Mouse (Mus musculus): ENCODE measurements at regions not wholly inside any gene's neighbourhood (a gene's known extent, or its start where the extent isn't known, plus 50 kb on each side); places are given as distances from the start of the nearest gene placed in this dataset.

GRCm38 (mm10) chr2:148210813-148211212 lies 164.0 kb upstream of the Foxa2 start:
- 75% methylated on average over 2 of the region's 2 CpGs for WGBS
- no peaks in the 10 kb centered on the region for H3K9me3 ChIP-seq (replicated peaks)
- no peaks in the 10 kb centered on the region for H3K27me3 ChIP-seq
- peaks cover 4% of the 10 kb centered on the region; the same call in 1 of the 2 replicates for H3K4me1 ChIP-seq
- H3K4me2 ChIP-seq (replicated peaks): no peak overlapping the region
- no peak overlapping the region for H3K27ac ChIP-seq (replicated peaks)
- no peaks in the 10 kb centered on the region for H3K36me3 ChIP-seq
- no peak overlapping the region for H3K9ac ChIP-seq
- no peak for ATAC-seq (ENCODE audit: insufficient number of reproducible peaks, low FRiP score, low TSS enrichment, low read depth)
- no peak overlapping the region for H3K4me3 ChIP-seq (replicated peaks)

- no peak overlapping the region for H3K27ac ChIP-seq (replicated peaks)
- no peaks in the 10 kb centered on the region for H3K27me3 ChIP-seq
- no peaks in the 10 kb centered on the region for H3K4me1 ChIP-seq
- ATAC-seq (ENCODE audit: insufficient number of reproducible peaks, low FRiP score, low TSS enrichment, low read depth): no peak
- no peak overlapping the region for H3K4me3 ChIP-seq (replicated peaks)
- H3K36me3 ChIP-seq: no peaks in the 10 kb centered on the region
- no peak overlapping the region for H3K4me2 ChIP-seq (replicated peaks)
- no peak overlapping the region for H3K9ac ChIP-seq
- H3K9me3 ChIP-seq (replicated peaks): no peaks in the 10 kb centered on the region
- 73% methylated on average over 4 of the region's 4 CpGs for WGBS
Observed at GRCm38 (mm10) chr2:148217136-148217535, 170.4 kb upstream of the Foxa2 start.

DNA sequence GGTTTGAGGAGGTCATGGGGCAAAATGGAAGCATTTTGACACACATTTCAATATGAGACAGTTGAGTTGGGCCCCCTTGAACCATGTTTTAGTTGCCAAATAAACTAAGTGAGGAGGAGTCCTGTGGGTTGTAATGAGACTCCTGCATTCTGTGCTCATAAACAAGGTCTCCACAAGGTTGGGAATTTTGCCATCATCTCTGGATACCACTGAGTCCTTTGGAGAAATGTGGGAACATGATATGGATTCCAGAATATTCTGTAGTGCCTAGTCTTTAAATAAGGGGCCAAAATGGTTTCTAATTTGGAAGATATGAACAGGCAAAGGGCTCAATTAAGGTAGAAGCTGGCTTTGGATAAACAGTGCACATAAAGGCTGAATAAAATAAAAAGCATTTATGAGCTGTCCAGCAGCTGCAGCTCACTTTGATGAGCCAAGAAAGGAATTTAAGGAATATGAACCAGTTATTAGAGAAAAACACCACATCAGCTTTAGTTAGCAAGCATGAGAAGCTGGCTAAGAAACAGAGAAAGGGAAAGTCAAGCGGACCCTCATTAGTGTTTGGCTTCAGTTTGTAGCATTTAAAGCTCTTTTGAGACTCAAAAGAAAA lies 161.3 kb upstream of the Sstr4 start:
- peak; percentile 47; the same call in 1 of the 2 replicates for ATAC-seq (ENCODE audit: insufficient number of reproducible peaks, low FRiP score, low TSS enrichment, low read depth)
- Histone ChIP-seq H3K4me1 (no peaks in the 10 kb centered on the region), H3K9me3 (replicated peaks) (no peaks in the 10 kb centered on the region), H3K9ac (no peak overlapping the region), H3K27ac (replicated peaks) (no peak overlapping the region), H3K4me3 (replicated peaks) (no peak overlapping the region), H3K27me3 (no peaks in the 10 kb centered on the region), H3K4me2 (replicated peaks) (no peak overlapping the region), H3K36me3 (no peaks in the 10 kb centered on the region)
- WGBS: 56% methylated on average over 1 of the region's 1 CpGs

DNA sequence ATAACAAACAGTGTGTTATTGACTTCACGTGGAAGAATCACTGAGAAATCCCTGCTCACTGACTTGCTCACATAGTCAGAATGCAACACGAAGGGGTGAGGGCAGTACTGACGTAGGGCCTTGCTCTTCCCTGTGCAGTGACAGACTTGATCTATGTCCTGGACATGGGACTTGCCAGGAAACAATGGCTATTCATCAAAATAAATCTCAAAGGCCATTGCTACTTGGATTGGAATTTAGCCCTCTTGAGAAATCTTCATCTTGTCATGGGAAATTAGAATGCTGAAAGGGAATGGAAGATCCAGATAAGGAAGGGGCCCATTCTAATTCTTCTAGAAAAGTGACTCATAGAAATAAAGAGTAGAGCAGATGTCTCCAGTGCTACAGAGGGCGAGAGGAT lies 158.0 kb upstream of the Sstr4 start:
- Histone ChIP-seq H3K36me3 (no peaks in the 10 kb centered on the region), H3K4me1 (no peaks in the 10 kb centered on the region), H3K4me3 (replicated peaks) (no peak overlapping the region), H3K27ac (replicated peaks) (no peak overlapping the region), H3K9ac (no peak overlapping the region), H3K27me3 (no peaks in the 10 kb centered on the region), H3K4me2 (replicated peaks) (no peak overlapping the region), H3K9me3 (replicated peaks) (no peaks in the 10 kb centered on the region)
- no peak for ATAC-seq (ENCODE audit: insufficient number of reproducible peaks, low FRiP score, low TSS enrichment, low read depth)
- 85% methylated on average over 4 of the region's 4 CpGs for WGBS

- WGBS: 25% methylated on average over 3 of the region's 3 CpGs
- Histone ChIP-seq H3K9me3 (replicated peaks) (no peaks in the 10 kb centered on the region), H3K4me3 (replicated peaks) (no peak overlapping the region), H3K4me2 (replicated peaks) (no peak overlapping the region), H3K9ac (no peak overlapping the region), H3K27me3 (no peaks in the 10 kb centered on the region), H3K4me1 (no peaks in the 10 kb centered on the region), H3K27ac (replicated peaks) (no peak overlapping the region), H3K36me3 (no peaks in the 10 kb centered on the region)
- ATAC-seq (ENCODE audit: insufficient number of reproducible peaks, low FRiP score, low TSS enrichment, low read depth): peak; percentile 29; the same call in 1 of the 2 replicates
Observed at GRCm38 (mm10) chr2:148239046-148239445, 156.1 kb upstream of the Sstr4 start.

- no peak overlapping the region for H3K4me3 ChIP-seq (replicated peaks)
- H3K9ac ChIP-seq: no peak overlapping the region
- H3K4me1 ChIP-seq: no peaks in the 10 kb centered on the region
- H3K27me3 ChIP-seq: no peaks in the 10 kb centered on the region
- H3K9me3 ChIP-seq (replicated peaks): no peaks in the 10 kb centered on the region
- H3K36me3 ChIP-seq: no peaks in the 10 kb centered on the region
- 61% methylated on average over 4 of the region's 4 CpGs for WGBS
- ATAC-seq (ENCODE audit: insufficient number of reproducible peaks, low FRiP score, low TSS enrichment, low read depth): no peak
- H3K27ac ChIP-seq (replicated peaks): no peak overlapping the region
- no peak overlapping the region for H3K4me2 ChIP-seq (replicated peaks)
Observed at GRCm38 (mm10) chr2:148242242-148242641, 152.9 kb upstream of the Sstr4 start.

- Histone ChIP-seq H3K27ac (replicated peaks) (no peak overlapping the region), H3K27me3 (no peaks in the 10 kb centered on the region), H3K36me3 (no peaks in the 10 kb centered on the region), H3K9me3 (replicated peaks) (no peaks in the 10 kb centered on the region), H3K9ac (no peak overlapping the region), H3K4me3 (replicated peaks) (no peak overlapping the region), H3K4me1 (no peaks in the 10 kb centered on the region), H3K4me2 (replicated peaks) (no peak overlapping the region)
- 78% methylated on average over 2 of the region's 2 CpGs for WGBS
- ATAC-seq (ENCODE audit: insufficient number of reproducible peaks, low FRiP score, low TSS enrichment, low read depth): no peak
Observed at GRCm38 (mm10) chr2:148245575-148245974, 149.6 kb upstream of the Sstr4 start.

GRCm38 (mm10) chr2:148250902-148251301 lies 144.2 kb upstream of the Sstr4 start:
- 84% methylated on average over 1 of the region's 1 CpGs for WGBS
- Histone ChIP-seq H3K4me3 (replicated peaks) (no peak overlapping the region), H3K27ac (replicated peaks) (no peak overlapping the region), H3K4me1 (no peaks in the 10 kb centered on the region), H3K27me3 (no peaks in the 10 kb centered on the region), H3K9me3 (replicated peaks) (no peaks in the 10 kb centered on the region), H3K9ac (no peak overlapping the region), H3K36me3 (no peaks in the 10 kb centered on the region), H3K4me2 (replicated peaks) (no peak overlapping the region)
- no peak for ATAC-seq (ENCODE audit: insufficient number of reproducible peaks, low FRiP score, low TSS enrichment, low read depth)

- H3K9me3 ChIP-seq (replicated peaks): no peaks in the 10 kb centered on the region
- no peak overlapping the region for H3K4me3 ChIP-seq (replicated peaks)
- ATAC-seq (ENCODE audit: insufficient number of reproducible peaks, low FRiP score, low TSS enrichment, low read depth): peak; percentile 39; the same call in 1 of the 2 replicates
- H3K27ac ChIP-seq (replicated peaks): no peak overlapping the region
- H3K4me2 ChIP-seq (replicated peaks): no peak overlapping the region
- no peak overlapping the region for H3K9ac ChIP-seq
- H3K27me3 ChIP-seq: no peaks in the 10 kb centered on the region
- H3K36me3 ChIP-seq: no peaks in the 10 kb centered on the region
- H3K4me1 ChIP-seq: no peaks in the 10 kb centered on the region
Observed at GRCm38 (mm10) chr2:148255662-148256061, 139.5 kb upstream of the Sstr4 start.

- Histone ChIP-seq H3K27ac (replicated peaks) (no peak overlapping the region), H3K4me2 (replicated peaks) (no peak overlapping the region), H3K4me3 (replicated peaks) (no peak overlapping the region), H3K9ac (no peak overlapping the region), H3K27me3 (no peaks in the 10 kb centered on the region), H3K36me3 (no peaks in the 10 kb centered on the region), H3K9me3 (replicated peaks) (no peaks in the 10 kb centered on the region), H3K4me1 (no peaks in the 10 kb centered on the region)
- 58% methylated on average over 3 of the region's 3 CpGs for WGBS
- ATAC-seq (ENCODE audit: insufficient number of reproducible peaks, low FRiP score, low TSS enrichment, low read depth): peak; percentile 65
Observed at GRCm38 (mm10) chr2:148264111-148264730, 130.9 kb upstream of the Sstr4 start.

GRCm38 (mm10) chr2:148279200-148279599 lies 115.9 kb upstream of the Sstr4 start:
- Histone ChIP-seq H3K4me1 (no peaks in the 10 kb centered on the region), H3K9me3 (replicated peaks) (no peaks in the 10 kb centered on the region), H3K36me3 (no peaks in the 10 kb centered on the region), H3K9ac (no peak overlapping the region), H3K27me3 (no peaks in the 10 kb centered on the region), H3K27ac (replicated peaks) (no peak overlapping the region), H3K4me2 (replicated peaks) (no peak overlapping the region), H3K4me3 (replicated peaks) (no peak overlapping the region)
- WGBS: 79% methylated on average over 3 of the region's 3 CpGs
- ATAC-seq (ENCODE audit: insufficient number of reproducible peaks, low FRiP score, low TSS enrichment, low read depth): no peak

- 59% methylated on average over 3 of the region's 3 CpGs for WGBS
- H3K27ac ChIP-seq (replicated peaks): no peak overlapping the region
- no peaks in the 10 kb centered on the region for H3K9me3 ChIP-seq (replicated peaks)
Observed at GRCm38 (mm10) chr2:148290326-148290725, 104.8 kb upstream of the Sstr4 start.

More at GRCm38 (mm10) chr2:148290326-148290725, 104.8 kb upstream of the Sstr4 start:
- H3K4me2 ChIP-seq (replicated peaks): no peak overlapping the region
- ATAC-seq (ENCODE audit: insufficient number of reproducible peaks, low FRiP score, low TSS enrichment, low read depth): no peak
- H3K4me3 ChIP-seq (replicated peaks): no peak overlapping the region
- no peaks in the 10 kb centered on the region for H3K36me3 ChIP-seq
- no peak overlapping the region for H3K9ac ChIP-seq
- no peaks in the 10 kb centered on the region for H3K4me1 ChIP-seq
- H3K27me3 ChIP-seq: no peaks in the 10 kb centered on the region

Measured in embryonic facial prominence, embryonic 15.5 days (tissue).